Comparison of ENCODE assay signal across 9 mouse cellular contexts in genomic region chr4:148922221-148922700, GRCm38 (mm10).
DNase-seq lines count a peak whose midpoint lies in the region; ATAC-seq lines count a peak whose summit lies in the region.
"Had no signal": no experiment of that assay in that cellular context is flagged by ENCODE, and none has a peak within 500 bp of the region (broad histone marks: within the 10 kb centered on the region; RNA-seq: fewer than 3 reads in every experiment).

No protein-coding gene starts in this region.

- peak overlapping the region; percentile 48; the same call in 1 of the 2 replicates for H3K9ac ChIP-seq in lung, embryonic 16.5 days (ENCODE audit: low read length)
- no peak overlapping the region for H3K9ac ChIP-seq in hindbrain, embryonic 11.5 days (ENCODE audit: low read depth, low read length)
- no peak overlapping the region for H3K9ac ChIP-seq in stomach, embryonic 14.5 days (replicated peaks; ENCODE audit: low read depth, low read length)

- H3K4me2 ChIP-seq in lung, embryonic 16.5 days (ENCODE audit: low read depth, low read length), result 0 out of 2 replicates have a peak overlapping the region, but pooled peaks have one; percentile 0
- H3K4me2 ChIP-seq in hindbrain, embryonic 11.5 days (replicated peaks; ENCODE audit: low read depth, low read length), result peak overlapping the region; percentile 27
- H3K4me2 ChIP-seq in stomach, embryonic 14.5 days (replicated peaks; ENCODE audit: low read depth, low read length), result 0 out of 2 replicates have a peak overlapping the region, but pooled peaks have one; percentile 12

- ATAC-seq in lung, embryonic 16.5 days (ENCODE audit: low read depth), result no peak
- peak; percentile 56 for ATAC-seq in hindbrain, embryonic 11.5 days (ENCODE audit: low FRiP score)
- 0 out of 2 replicates have a peak, but pooled peaks have one; percentile 25 for ATAC-seq in stomach, embryonic 14.5 days (ENCODE audit: insufficient number of reproducible peaks, insufficient read depth, low FRiP score, low read depth)

- WGBS in lung, embryonic 16.5 days, result 17% methylated on average over 16 of the region's 16 CpGs
- WGBS in hindbrain, embryonic 11.5 days, result 9% methylated on average over 15 of the region's 16 CpGs
- WGBS in limb, embryonic 10.5 days, result 5% methylated on average over 16 of the region's 16 CpGs
- 18% methylated on average over 16 of the region's 16 CpGs for WGBS in stomach, embryonic 14.5 days

- peaks cover 2% of the 10 kb centered on the region; the same call in 1 of the 2 replicates for H3K27me3 ChIP-seq in lung, embryonic 16.5 days (ENCODE audit: control insufficient read depth, insufficient read depth, low read depth, low read length)
- H3K27me3 ChIP-seq in hindbrain, embryonic 11.5 days (ENCODE audit: control insufficient read depth, insufficient read depth, low read length), result peaks cover 32% of the 10 kb centered on the region
- H3K27me3 ChIP-seq in limb, embryonic 10.5 days (ENCODE audit: low read depth, poor library complexity, severe bottlenecking), result peaks cover 65% of the 10 kb centered on the region
- H3K27me3 ChIP-seq in stomach, embryonic 14.5 days (ENCODE audit: control insufficient read depth, insufficient read depth, low read length), result 0 out of 2 replicates have a peak, but pooled peaks cover 2% of the 10 kb centered on the region

- H3K36me3 ChIP-seq in lung, embryonic 16.5 days (ENCODE audit: control insufficient read depth, insufficient read depth, low read length), result no peaks in the 10 kb centered on the region
- H3K36me3 ChIP-seq in hindbrain, embryonic 11.5 days (ENCODE audit: control insufficient read depth, insufficient read depth, low read length), result no peaks in the 10 kb centered on the region
- no peaks in the 10 kb centered on the region for H3K36me3 ChIP-seq in limb, embryonic 10.5 days
- H3K36me3 ChIP-seq in stomach, embryonic 14.5 days (ENCODE audit: control insufficient read depth, insufficient read depth, low read length), result no peaks in the 10 kb centered on the region

- peaks cover 47% of the 10 kb centered on the region for H3K4me1 ChIP-seq in lung, embryonic 16.5 days (replicated peaks; ENCODE audit: control insufficient read depth, insufficient read depth, low read length)
- H3K4me1 ChIP-seq in hindbrain, embryonic 11.5 days (replicated peaks; ENCODE audit: control insufficient read depth, insufficient read depth, low read length), result peaks cover 33% of the 10 kb centered on the region
- peaks cover 100% of the 10 kb centered on the region for H3K4me1 ChIP-seq in limb, embryonic 10.5 days
- H3K4me1 ChIP-seq in stomach, embryonic 14.5 days (ENCODE audit: control insufficient read depth, insufficient read depth, low read length), result peaks cover 63% of the 10 kb centered on the region

- H3K9me3 ChIP-seq in lung, embryonic 16.5 days (ENCODE audit: control insufficient read depth, low read length), result no peaks in the 10 kb centered on the region
- no peaks in the 10 kb centered on the region for H3K9me3 ChIP-seq in hindbrain, embryonic 11.5 days (ENCODE audit: control insufficient read depth, low read length)
- H3K9me3 ChIP-seq in limb, embryonic 10.5 days (replicated peaks), result no peaks in the 10 kb centered on the region
- no peaks in the 10 kb centered on the region for H3K9me3 ChIP-seq in stomach, embryonic 14.5 days (ENCODE audit: control insufficient read depth, low read depth, low read length)

- H3K4me3 ChIP-seq in lung, embryonic 16.5 days (ENCODE audit: low read length), result no peak overlapping the region
- H3K4me3 ChIP-seq in hindbrain, embryonic 11.5 days (ENCODE audit: low read depth, low read length), result no peak overlapping the region
- H3K4me3 ChIP-seq in limb, embryonic 10.5 days, result peak overlapping the region; percentile 42
- no peak overlapping the region for H3K4me3 ChIP-seq in stomach, embryonic 14.5 days (ENCODE audit: low read depth, low read length)

- no peak for DNase-seq in lung, postnatal 25 days (ENCODE audit: low spot score)
- no peak for DNase-seq in hindbrain, embryonic 11.5 days (ENCODE audit: low spot score)
- peak; percentile 65 for DNase-seq in limb, embryonic 10.5 days (ENCODE audit: low spot score)
- no peak for DNase-seq in right cerebral cortex, adult 18-20 months
- DNase-seq in cerebellum, postnatal 10 days, result no peak
- no peak for DNase-seq in right cerebral cortex, postnatal 36 days (ENCODE audit: low spot score in 2 of 2)
- DNase-seq: right cerebral cortex, postnatal 4 days had no signal

- H3K27ac ChIP-seq in lung, embryonic 16.5 days (ENCODE audit: low read length), result peak overlapping the region; percentile 16; the same call in 1 of the 2 replicates
- peak overlapping the region; percentile 75 for H3K27ac ChIP-seq in hindbrain, embryonic 11.5 days (ENCODE audit: low read depth, low read length)
- peak overlapping the region; percentile 72 for H3K27ac ChIP-seq in limb, embryonic 10.5 days
- H3K27ac ChIP-seq in stomach, embryonic 14.5 days (ENCODE audit: low read length), result no peak overlapping the region
